Mouse (Mus musculus): ENCODE results near the gene Fus.
A peak's percentile ranks its signal among the peaks of the same experiment; 100 is the strongest.
"Not testable (repeated sequence)": the region's sequence is repeated elsewhere in the genome, so short reads cannot be mapped to it uniquely, and the experiment has no call there.

Fus gene

GRCm38 (mm10) chr7:127967004-127967921, at the start of gene Fus:
Gene Fus (plus strand): TSS chr7:127967457.
- peak; percentile 97 for DNase-seq

GRCm38 (mm10) chr7:127918203-127918602, 49.1 kb upstream of the Fus start:
- peak; percentile 81 for DNase-seq

- peak; percentile 63 for DNase-seq
Observed at GRCm38 (mm10) chr7:127919290-127919689, 48.0 kb upstream of the Fus start.

- DNase-seq: peak; percentile 65
Observed at GRCm38 (mm10) chr7:127921516-127921915, 45.7 kb upstream of the Fus start.

GRCm38 (mm10) chr7:127922451-127923275, 44.6 kb upstream of the Fus start:
- DNase-seq: no peak

GRCm38 (mm10) chr7:127923714-127924113, 43.5 kb upstream of the Fus start:
- no peak for DNase-seq

- DNase-seq: peak; percentile 89
Observed at GRCm38 (mm10) chr7:127925252-127925651, 42.0 kb upstream of the Fus start.

GRCm38 (mm10) chr7:127926066-127926465, 41.2 kb upstream of the Fus start:
- DNase-seq: peak; percentile 67

GRCm38 (mm10) chr7:127926846-127927245, 40.4 kb upstream of the Fus start:
- peak; percentile 56 for DNase-seq

GRCm38 (mm10) chr7:127927726-127928125, 39.5 kb upstream of the Fus start:
- no peak for DNase-seq

- peak; percentile 61 for DNase-seq
Observed at GRCm38 (mm10) chr7:127928596-127928995, 38.7 kb upstream of the Fus start.

- peak; percentile 90 for DNase-seq
Observed at GRCm38 (mm10) chr7:127929923-127930322, 37.3 kb upstream of the Fus start, which contains the start of gene Prss8. Gene Prss8 (minus strand): TSS chr7:127930104.

GRCm38 (mm10) chr7:127930636-127931035, 36.6 kb upstream of the Fus start:
- no peak for DNase-seq

GRCm38 (mm10) chr7:127931351-127932135, 35.7 kb upstream of the Fus start:
- DNase-seq: peak; percentile 83

- DNase-seq: peak; percentile 55
Observed at GRCm38 (mm10) chr7:127932273-127933031, 34.8 kb upstream of the Fus start.

- peak; percentile 38 for DNase-seq
Observed at GRCm38 (mm10) chr7:127934075-127934474, 33.2 kb upstream of the Fus start.

- DNase-seq: peak; percentile 97
Observed at GRCm38 (mm10) chr7:127935028-127935722, 32.1 kb upstream of the Fus start.

- no peak for DNase-seq
Observed at GRCm38 (mm10) chr7:127935748-127936159, 31.5 kb upstream of the Fus start.

- no peak for DNase-seq
Observed at GRCm38 (mm10) chr7:127936216-127936884, 30.9 kb upstream of the Fus start.

GRCm38 (mm10) chr7:127942097-127942496, 25.2 kb upstream of the Fus start:
- not testable (repeated sequence) for DNase-seq

- peak; percentile 42 for DNase-seq
Observed at GRCm38 (mm10) chr7:127944614-127945013, 22.6 kb upstream of the Fus start.
